Mouse (Mus musculus) heart, embryonic 16.5 days (tissue): Measurements from ENCODE around the gene Vmn2r94. TPM values are rescaled to one million over a fixed set of nuclear protein-coding genes. Genes with fewer than 3 reads are reported as not detected.

Experiments
- ATAC-seq: fragments of 200-750 bp; cut with Nextera tagmentation; replicated peaks from 2 replicates; pipeline ENCODE4 v1.8.0; 2017; ENCODE audit warnings: moderate number of reproducible peaks; ENCODE audit not compliant: insufficient read depth, low FRiP score; ENCODE audit errors: extremely low read depth
- H3K27ac ChIP-seq: fragments of 300-500 bp; sonication (generic); 2 replicates; pipeline ENCODE4 v1.5.1; 2014; ENCODE audit warnings: mild to moderate bottlenecking, low read length, control low read depth, moderate library complexity
- H3K27me3 ChIP-seq: fragments of 300-500 bp; sonication (generic); 2 replicates; pipeline ENCODE4 v1.6.1; 2014; ENCODE audit warnings: low read length, mixed read lengths; ENCODE audit not compliant: control insufficient read depth, insufficient read depth
- H3K36me3 ChIP-seq: fragments of 300-500 bp; sonication (generic); 2 replicates; pipeline ENCODE4 v1.6.1; 2014; ENCODE audit not compliant: control insufficient read depth, insufficient read depth
- H3K4me1 ChIP-seq: fragments of 300-500 bp; sonication (generic); 2 replicates; pipeline ENCODE4 v1.6.1; 2014; ENCODE audit warnings: low read length, mixed read lengths; ENCODE audit not compliant: control insufficient read depth, insufficient read depth
- H3K4me2 ChIP-seq: fragments of 300-500 bp; sonication (generic); 2 replicates; pipeline ENCODE4 v1.6.1; 2014; ENCODE audit warnings: low read depth, mild to moderate bottlenecking, control low read depth, low read length
- H3K4me3 ChIP-seq: fragments of 300-500 bp; sonication (generic); 2 replicates; pipeline ENCODE4 v1.5.1; 2014; ENCODE audit warnings: mild to moderate bottlenecking, control low read depth, low read length
- H3K9ac ChIP-seq: fragments of 300-500 bp; sonication (generic); 2 replicates; pipeline ENCODE4 v1.6.1; 2014; ENCODE audit warnings: low read length, control low read depth
- H3K9me3 ChIP-seq: fragments of 300-500 bp; sonication (generic); replicated peaks from 2 replicates; pipeline ENCODE4 v1.6.1; 2016; ENCODE audit warnings: low read length; ENCODE audit not compliant: control insufficient read depth
- WGBS: fragments of 180-500 bp; shearing (Covaris S2); extraction: QIAGEN DNeasy Blood & Tissue Kit; methylation state at CpG from one replicate; pipeline ENCODE4 v1.1.7; 2014; 5-methylcytosine and 5-hydroxymethylcytosine counted together
- polyA plus RNA-seq: library from polyadenylated mRNA; unstranded; fragments of >200 nt; fragmentation: Nextera tagmentation; extraction: Ambion mirVana; gene quantifications from 2 replicates; pipeline ENCODE4 v1.2.1, GENCODE M21; 2015

Vmn2r94 gene
- not detected in 2 replicates for polyA plus RNA-seq

GRCm38 (mm10) chr17:18277656-18278055 is at the start of gene Vmn2r94:
Gene Vmn2r94 (minus strand): TSS chr17:18277756.
- Histone ChIP-seq H3K9me3 (0 out of 2 replicates have a peak, but pooled peaks cover 4% of the 10 kb centered on the region), H3K27ac (no peak within 1 kb of the TSS), H3K4me1 (no peaks in the 10 kb centered on the region), H3K9ac (no peak within 1 kb of the TSS), H3K36me3 (no peaks in the 10 kb centered on the region), H3K4me3 (no peak within 1 kb of the TSS), H3K4me2 (no peak within 1 kb of the TSS), H3K27me3 (no peaks in the 10 kb centered on the region)
- WGBS = 47% methylated on average over 2 of the region's 2 CpGs
- ATAC-seq = no peak

- no peak overlapping the region for H3K4me3 ChIP-seq
- no peak for ATAC-seq
- 0 out of 2 replicates have a peak, but pooled peaks cover 5% of the 10 kb centered on the region for H3K9me3 ChIP-seq
- H3K27ac ChIP-seq = no peak overlapping the region
- WGBS = 83% methylated on average over 2 of the region's 2 CpGs
- no peaks in the 10 kb centered on the region for H3K27me3 ChIP-seq
- no peaks in the 10 kb centered on the region for H3K36me3 ChIP-seq
- no peaks in the 10 kb centered on the region for H3K4me1 ChIP-seq
- H3K4me2 ChIP-seq = no peak overlapping the region
- H3K9ac ChIP-seq = no peak overlapping the region
Observed at GRCm38 (mm10) chr17:18323031-18323430, 45.5 kb upstream of the Vmn2r94 start.

- no peak within 1 kb of the TSS for H3K4me3 ChIP-seq
- no peak within 1 kb of the TSS for H3K9ac ChIP-seq
- 0 out of 2 replicates have a peak, but pooled peaks cover 2% of the 10 kb centered on the region for H3K9me3 ChIP-seq
- no peak within 1 kb of the TSS for H3K27ac ChIP-seq
- H3K27me3 ChIP-seq = no peaks in the 10 kb centered on the region
- no peak for ATAC-seq
- H3K4me1 ChIP-seq = no peaks in the 10 kb centered on the region
- 26% methylated on average over 1 of the region's 1 CpGs for WGBS
- no peak within 1 kb of the TSS for H3K4me2 ChIP-seq
- H3K36me3 ChIP-seq = no peaks in the 10 kb centered on the region
Observed at GRCm38 (mm10) chr17:18297799-18298198, 20.2 kb upstream of the Vmn2r94 start, which contains the start of gene Vmn2r93. Gene Vmn2r93 (plus strand): TSS chr17:18298099.

GRCm38 (mm10) chr17:18236931-18237330 is 40.6 kb downstream of the Vmn2r94 start:
- Histone ChIP-seq H3K9ac (no peak overlapping the region), H3K27ac (no peak overlapping the region), H3K27me3 (no peaks in the 10 kb centered on the region), H3K4me3 (no peak overlapping the region), H3K9me3 (0 out of 2 replicates have a peak, but pooled peaks cover 2% of the 10 kb centered on the region), H3K4me2 (no peak overlapping the region), H3K4me1 (no peaks in the 10 kb centered on the region), H3K36me3 (no peaks in the 10 kb centered on the region)
- ATAC-seq = no peak
- 75% methylated on average over 13 of the region's 14 CpGs for WGBS

- Histone ChIP-seq H3K27ac (no peak overlapping the region), H3K9ac (no peak overlapping the region), H3K4me2 (no peak overlapping the region), H3K4me3 (no peak overlapping the region), H3K9me3 (no peaks in the 10 kb centered on the region), H3K36me3 (no peaks in the 10 kb centered on the region), H3K4me1 (no peaks in the 10 kb centered on the region), H3K27me3 (no peaks in the 10 kb centered on the region)
- ATAC-seq = no peak
- 63% methylated on average over 2 of the region's 2 CpGs for WGBS
Observed at GRCm38 (mm10) chr17:18231996-18232395, 45.6 kb downstream of the Vmn2r94 start.

- Histone ChIP-seq H3K4me1 (no peaks in the 10 kb centered on the region), H3K9me3 (peaks cover 11% of the 10 kb centered on the region), H3K9ac (no peak overlapping the region), H3K27me3 (no peaks in the 10 kb centered on the region), H3K36me3 (no peaks in the 10 kb centered on the region), H3K4me2 (no peak overlapping the region), H3K27ac (no peak overlapping the region), H3K4me3 (no peak overlapping the region)
- ATAC-seq = no peak
Observed at GRCm38 (mm10) chr17:18221300-18221699, 56.3 kb downstream of the Vmn2r94 start.

Other genes with a start within 250 kb of the Vmn2r94 start
- gene Vmn2r124, start 228.3 kb downstream of the Vmn2r94 start, polyA plus RNA-seq = not detected in 2 replicates
- gene Vmn2r91, start 192.7 kb downstream of the Vmn2r94 start, polyA plus RNA-seq = not detected in 2 replicates
- not detected in 2 replicates for gene Vmn2r92, start 125.9 kb downstream of the Vmn2r94 start, polyA plus RNA-seq
- not detected in 2 replicates for gene Vmn2r93, start 20.3 kb upstream of the Vmn2r94 start, polyA plus RNA-seq
- not detected in 2 replicates for gene Vmn2r95, start 146.3 kb upstream of the Vmn2r94 start, polyA plus RNA-seq